Mouse (Mus musculus) MEL (cell line): ENCODE results near the gene Cntfr. TPM values are rescaled to one million over a fixed set of nuclear protein-coding genes. Genes with fewer than 3 reads are reported as not detected.

ENCODE experiments used
- DNase-seq: peaks from one replicate; pipeline ENCODE4 v3.0.0; 2011; ENCODE audit warnings: low read depth, low spot score
- H3K27ac ChIP-seq: 2 replicates; pipeline ENCODE4 v1.5.1; 2012; ENCODE audit warnings: low read depth, mild to moderate bottlenecking, control low read depth, low read length, moderate library complexity; ENCODE audit not compliant: control insufficient read depth
- H3K27me3 ChIP-seq, 2 experiments: fragments of 150-350 bp in 1 of 2; sonication (generic) in 1 of 2; 2 replicates each; pipeline ENCODE4 v1.6.1; 2012; ENCODE audit warnings: low read length in 2 of 2, mild to moderate bottlenecking in 2 of 2, improper control_type of control experiment in 1 of 2, moderate library complexity in 1 of 2; ENCODE audit not compliant: insufficient read depth in 2 of 2, control insufficient read depth in 1 of 2
- H3K36me3 ChIP-seq, 2 experiments: 2 replicates each; pipeline ENCODE4 v1.6.1; 2012 to 2014; ENCODE audit warnings: low read length in 2 of 2, improper control_type of control experiment in 1 of 2, inconsistent platforms in 1 of 2, mild to moderate bottlenecking in 1 of 2; ENCODE audit not compliant: insufficient read depth in 2 of 2, control insufficient read depth in 1 of 2
- H3K4me1 ChIP-seq, 2 experiments: fragments of 150-350 bp in 1 of 2; sonication (generic) in 1 of 2; 2 replicates each; pipeline ENCODE4 v1.6.1; 2012; ENCODE audit warnings: low read length in 2 of 2, improper control_type of control experiment in 1 of 2, mild to moderate bottlenecking in 1 of 2; ENCODE audit not compliant: insufficient read depth in 2 of 2, control insufficient read depth in 1 of 2
- H3K4me3 ChIP-seq, 2 experiments: fragments of 150-350 bp in 1 of 2; sonication (generic) in 1 of 2; 2 replicates each; pipeline ENCODE4 v1.5.1; 2012; ENCODE audit warnings: low read depth in 2 of 2, low read length in 2 of 2, mild to moderate bottlenecking in 2 of 2, moderate library complexity in 2 of 2, control low read depth in 1 of 2, improper control_type of control experiment in 1 of 2; ENCODE audit not compliant: control insufficient read depth in 1 of 2, insufficient read depth in 1 of 2
- H3K79me2 ChIP-seq: 2 replicates; pipeline ENCODE4 v1.6.1; 2012; ENCODE audit warnings: mild to moderate bottlenecking, low read length, moderate library complexity; ENCODE audit not compliant: control insufficient read depth, poor library complexity, insufficient read depth
- H3K9ac ChIP-seq: 2 replicates; pipeline ENCODE4 v1.6.1; 2012; ENCODE audit warnings: low read depth, mild to moderate bottlenecking, control low read depth, low read length, moderate library complexity; ENCODE audit not compliant: control insufficient read depth, poor library complexity, severe bottlenecking
- H3K9me3 ChIP-seq: fragments of 150-350 bp; sonication (generic); replicated peaks from 2 replicates; pipeline ENCODE4 v1.6.1; 2012; ENCODE audit warnings: mild to moderate bottlenecking, low read length, improper control_type of control experiment, moderate library complexity; ENCODE audit not compliant: insufficient read depth
- BHLHE40 ChIP-seq: IDR thresholded peaks from 2 replicates; pipeline ENCODE4 v1.6.1; 2012; ENCODE audit warnings: low read depth, mild to moderate bottlenecking, inconsistent platforms, low read length, improper control_type of control experiment, borderline replicate concordance
- CHD2 ChIP-seq: IDR thresholded peaks from 2 replicates; pipeline ENCODE4 v1.6.1; 2011; ENCODE audit warnings: low read length, improper control_type of control experiment
- CTCF ChIP-seq, 3 experiments: IDR thresholded peaks in 2 of 3; conservative IDR thresholded peaks in 1 of 3; 2 replicates each; pipeline ENCODE4 v1.5.1; 2011 to 2012; ENCODE audit warnings: low read length in 3 of 3, low read depth in 2 of 3, mild to moderate bottlenecking in 2 of 3, improper control_type of control experiment in 1 of 3, inconsistent platforms in 1 of 3, mixed read lengths in 1 of 3, moderate library complexity in 1 of 3; ENCODE audit not compliant: control insufficient read depth in 1 of 3, insufficient read depth in 1 of 3, poor library complexity in 1 of 3, severe bottlenecking in 1 of 3
- E2F4 ChIP-seq: IDR thresholded peaks from 2 replicates; pipeline ENCODE4 v1.6.1; 2011; ENCODE audit warnings: low read depth, low read length, improper control_type of control experiment, borderline replicate concordance
- ELF1 ChIP-seq: IDR thresholded peaks from 2 replicates; pipeline ENCODE4 v1.6.1; 2014; ENCODE audit warnings: low read depth, mild to moderate bottlenecking, inconsistent platforms, low read length, improper control_type of control experiment, moderate library complexity
- EP300 ChIP-seq, 2 experiments: IDR thresholded peaks; 2 replicates each; pipeline ENCODE4 v1.6.1; 2011; ENCODE audit warnings: improper control_type of control experiment in 2 of 2, low read length in 2 of 2, low read depth in 1 of 2, mild to moderate bottlenecking in 1 of 2
- ETS1 ChIP-seq: IDR thresholded peaks from 2 replicates; pipeline ENCODE4 v1.6.1; 2012; ENCODE audit warnings: low read depth, mild to moderate bottlenecking, inconsistent platforms, low read length, improper control_type of control experiment, moderate library complexity
- GABPA ChIP-seq: IDR thresholded peaks from 2 replicates; pipeline ENCODE4 v1.6.1; 2012; ENCODE audit warnings: low read depth, mild to moderate bottlenecking, inconsistent platforms, low read length, improper control_type of control experiment, moderate library complexity
- GATA1 ChIP-seq: IDR thresholded peaks from 2 replicates; pipeline ENCODE4 v1.6.1; 2011; ENCODE audit warnings: low read depth, low read length, improper control_type of control experiment
- JUND ChIP-seq: IDR thresholded peaks from 2 replicates; pipeline ENCODE4 v1.6.1; 2011; ENCODE audit warnings: low read depth, mild to moderate bottlenecking, improper control_type of control experiment, low read length
- KAT2A ChIP-seq: conservative IDR thresholded peaks from 2 replicates; pipeline ENCODE4 v1.6.1; 2012; ENCODE audit warnings: low read depth, low read length, improper control_type of control experiment, inconsistent platforms
- MAX ChIP-seq: IDR thresholded peaks from 2 replicates; pipeline ENCODE4 v1.6.1; 2011; ENCODE audit warnings: low read length, improper control_type of control experiment
- MAZ ChIP-seq: IDR thresholded peaks from 2 replicates; pipeline ENCODE4 v1.6.1; 2012; ENCODE audit warnings: low read depth, mild to moderate bottlenecking, inconsistent platforms, low read length, improper control_type of control experiment
- POLR2A ChIP-seq, 2 experiments: IDR thresholded peaks; 2 replicates each; pipeline ENCODE4 v1.6.1; 2011 to 2012; ENCODE audit warnings: low read length in 2 of 2, mild to moderate bottlenecking in 2 of 2, control low read depth in 1 of 2, improper control_type of control experiment in 1 of 2, low read depth in 1 of 2, moderate library complexity in 1 of 2; ENCODE audit not compliant: control insufficient read depth in 1 of 2, insufficient read depth in 1 of 2, poor library complexity in 1 of 2
- POLR2AphosphoS2 ChIP-seq: IDR thresholded peaks from 2 replicates; pipeline ENCODE4 v1.6.1; 2011; ENCODE audit warnings: low read length, improper control_type of control experiment
- RAD21 ChIP-seq: IDR thresholded peaks from 2 replicates; pipeline ENCODE4 v1.6.1; 2011; ENCODE audit warnings: mild to moderate bottlenecking, low read depth, low read length, improper control_type of control experiment
- RCOR1 ChIP-seq: IDR thresholded peaks from 2 replicates; pipeline ENCODE4 v1.6.1; 2012; ENCODE audit warnings: low read depth, mild to moderate bottlenecking, inconsistent platforms, low read length, improper control_type of control experiment
- SIN3A ChIP-seq: IDR thresholded peaks from 2 replicates; pipeline ENCODE4 v1.6.1; 2012; ENCODE audit warnings: low read length, improper control_type of control experiment, inconsistent platforms
- SMC3 ChIP-seq: IDR thresholded peaks from 2 replicates; pipeline ENCODE4 v1.6.1; 2011; ENCODE audit warnings: low read depth, low read length, improper control_type of control experiment
- TAL1 ChIP-seq: IDR thresholded peaks from 2 replicates; pipeline ENCODE4 v1.6.1; 2012; ENCODE audit warnings: mild to moderate bottlenecking, inconsistent platforms, low read length, moderate library complexity, mixed read lengths
- TCF12 ChIP-seq: IDR thresholded peaks from 2 replicates; pipeline ENCODE4 v1.6.1; 2014; ENCODE audit warnings: low read depth, mild to moderate bottlenecking, inconsistent platforms, low read length, improper control_type of control experiment, moderate library complexity
- UBTF ChIP-seq: IDR thresholded peaks from 2 replicates; pipeline ENCODE4 v1.6.1; 2012; ENCODE audit warnings: low read depth, mild to moderate bottlenecking, inconsistent platforms, low read length, improper control_type of control experiment, moderate library complexity, borderline replicate concordance; ENCODE audit not compliant: insufficient read depth
- ZNF384 ChIP-seq: IDR thresholded peaks from 2 replicates; pipeline ENCODE4 v1.6.1; 2012; ENCODE audit warnings: low read depth, mild to moderate bottlenecking, inconsistent platforms, low read length, improper control_type of control experiment
- polyA plus RNA-seq, 2 experiments: library from polyadenylated mRNA; stranded (reverse) in 1 of 2; unstranded in 1 of 2; fragments of >175 nt in 1 of 2; fragments of >200 nt in 1 of 2; gene quantifications; 2 replicates each; pipeline versions ENCODE4 v1.2.1 to v1.2.4; 2012; ENCODE audit warnings: low replicate concordance in 2 of 2, low read depth in 1 of 2; ENCODE audit not compliant: insufficient read length in 2 of 2, insufficient read depth in 1 of 2, missing spikeins in 1 of 2
- total RNA-seq: library from RNA; depleted of rRNA; stranded (reverse); fragments of 300-350 nt; gene quantifications from 2 replicates; pipeline ENCODE4 v1.2.3, GENCODE M21; 2012

The Cntfr gene
- total and polyA plus RNA-seq, 3 experiments: not detected

DNA sequence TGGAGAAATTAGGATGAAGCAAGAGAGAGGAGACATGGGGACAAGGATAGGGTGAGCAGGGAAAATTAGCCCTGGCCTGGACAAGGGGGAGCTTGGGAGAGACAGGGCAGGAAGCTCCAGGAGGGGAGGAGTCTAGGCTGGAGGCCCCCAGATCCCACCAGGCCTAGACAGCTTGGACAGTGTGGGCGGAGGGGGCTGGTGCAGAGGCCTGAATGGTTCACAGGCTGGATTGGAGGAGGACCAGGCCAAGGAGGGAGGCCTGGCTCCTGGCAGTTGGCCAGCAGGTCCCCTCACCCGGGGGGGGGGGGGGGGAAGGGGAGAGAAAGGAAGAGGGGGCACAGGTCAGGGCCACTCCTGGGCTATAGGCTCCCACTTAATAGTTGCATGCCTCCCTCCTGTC is 17.6 kb downstream of the Cntfr start:
- H3K27me3 ChIP-seq: no peaks in the 10 kb centered on the region

DNA sequence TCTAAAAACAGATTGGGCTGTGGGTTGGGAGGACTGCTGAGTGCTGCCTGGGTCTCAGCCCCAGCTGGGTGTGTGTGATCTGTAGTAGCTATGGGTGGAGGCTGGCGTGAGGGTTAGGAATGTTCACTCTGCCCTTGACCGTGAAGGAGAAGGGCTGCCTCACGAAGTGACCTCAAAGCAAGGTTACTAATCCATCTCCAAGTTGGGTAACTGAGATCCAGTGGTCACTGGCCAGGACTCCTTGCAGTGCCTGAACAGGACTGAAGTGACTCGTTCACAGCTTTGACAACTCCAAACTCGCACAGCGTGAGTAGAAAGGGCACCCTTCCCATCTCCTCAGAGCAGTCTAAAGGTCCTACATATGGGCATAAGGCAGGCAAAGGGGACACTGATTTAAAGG is 18.0 kb downstream of the Cntfr start:
- Histone ChIP-seq H3K79me2 (no peaks in the 10 kb centered on the region), H3K27ac (no peak overlapping the region), H3K4me1 (no peaks in the 10 kb centered on the region), H3K4me3 (no peak overlapping the region), H3K27me3 (no peaks in the 10 kb centered on the region), H3K36me3 (no peaks in the 10 kb centered on the region), H3K9ac (no peak overlapping the region), H3K9me3 (no peaks in the 10 kb centered on the region)
- DNase-seq: no peak
- TF ChIP-seq ELF1 (no peak), BHLHE40 (no peak), POLR2A (IDR thresholded peaks at IDR 0.05; ENCODE audit: control insufficient read depth in 1 of 2, insufficient read depth in 1 of 2, low read depth in 1 of 2, low read length in 2 of 2, poor library complexity in 1 of 2) (no peak), MAX (no peak), RAD21 (no peak), GABPA (no peak)

More for the DNA sequence above, 17.6 kb downstream of the Cntfr start:
- Histone ChIP-seq H3K9ac (no peak overlapping the region), H3K36me3 (no peaks in the 10 kb centered on the region), H3K27ac (no peak overlapping the region), H3K9me3 (no peaks in the 10 kb centered on the region), H3K4me1 (no peaks in the 10 kb centered on the region), H3K4me3 (no peak overlapping the region), H3K79me2 (no peaks in the 10 kb centered on the region)
- no peak for DNase-seq
- TF ChIP-seq RCOR1: no peak
- TF ChIP-seq GABPA: no peak
- no peak for TF ChIP-seq ZNF384
- TF ChIP-seq KAT2A: no peak

DNA sequence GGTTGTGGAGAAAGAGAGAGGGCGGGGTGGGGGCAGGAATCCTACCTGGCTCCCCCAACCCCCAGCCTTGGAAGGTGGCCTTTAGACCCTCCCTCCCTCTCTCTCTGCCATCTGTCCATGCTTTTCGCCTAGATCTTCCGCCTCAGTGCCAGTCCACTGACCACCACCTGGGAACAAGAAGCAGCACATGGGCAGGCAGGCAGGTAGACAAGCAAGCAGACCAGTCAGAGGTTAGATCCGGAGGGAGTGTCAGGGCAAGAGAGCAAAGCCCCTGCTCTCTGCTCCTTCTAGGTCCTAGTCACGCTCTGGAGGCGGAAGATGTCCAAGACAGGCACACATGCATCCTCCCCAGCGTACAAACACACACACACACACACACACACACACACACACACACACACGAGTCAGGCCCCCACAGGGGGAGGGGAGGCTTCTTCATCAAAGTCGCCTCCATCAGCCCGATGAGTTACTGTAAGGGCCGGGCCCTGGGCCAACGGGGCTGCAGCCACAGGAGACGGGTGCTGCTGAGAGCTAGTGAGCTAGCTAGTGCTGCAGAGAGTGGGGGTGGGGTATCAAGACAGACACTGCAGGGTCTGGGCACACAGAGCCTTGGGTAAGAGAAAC is 19.8 kb downstream of the Cntfr start:
- no peak overlapping the region for H3K4me3 ChIP-seq
- no peaks in the 10 kb centered on the region for H3K9me3 ChIP-seq
- H3K4me1 ChIP-seq: no peaks in the 10 kb centered on the region
- no peaks in the 10 kb centered on the region; a peak in 1 of 4 replicates for H3K27me3 ChIP-seq
- DNase-seq: no peak
- no peaks in the 10 kb centered on the region for H3K79me2 ChIP-seq
- H3K36me3 ChIP-seq: no peaks in the 10 kb centered on the region
- no peak overlapping the region for H3K9ac ChIP-seq
- TF ChIP-seq SMC3: no peak
- no peak for TF ChIP-seq UBTF
- TF ChIP-seq CTCF (IDR thresholded peaks at IDR 0.05 in 2 of 3, conservative IDR thresholded peaks at IDR 0.05 in 1 of 3; ENCODE audit: control insufficient read depth in 1 of 3, insufficient read depth in 1 of 3, low read depth in 2 of 3, low read length in 3 of 3, poor library complexity in 1 of 3, severe bottlenecking in 1 of 3): no peak
- no peak for TF ChIP-seq KAT2A
- TF ChIP-seq ZNF384: no peak
- TF ChIP-seq ELF1: no peak
- no peak for TF ChIP-seq RCOR1
- TF ChIP-seq TAL1: no peak
- no peak for TF ChIP-seq E2F4
- no peak for TF ChIP-seq GATA1
- TF ChIP-seq EP300 (IDR thresholded peaks at IDR 0.05; ENCODE audit: low read depth in 1 of 2, low read length in 2 of 2): no peak
- TF ChIP-seq POLR2AphosphoS2: no peak
- TF ChIP-seq TCF12: no peak
- no peak for TF ChIP-seq JUND
- no peak for TF ChIP-seq ETS1
- TF ChIP-seq SIN3A: no peak
- TF ChIP-seq GABPA: no peak
- TF ChIP-seq CHD2: no peak
- TF ChIP-seq MAZ: no peak
- H3K27ac ChIP-seq: no peak overlapping the region
